Mouse (Mus musculus): ENCODE data around the gene Cdc42ep1. TPM values are rescaled to one million over a fixed set of nuclear protein-coding genes. Genes with fewer than 3 reads are reported as not detected.

Gene Cdc42ep1
- polyA plus RNA-seq, 1 experiment from 2014 or later, result 11.5 TPM

DNA sequence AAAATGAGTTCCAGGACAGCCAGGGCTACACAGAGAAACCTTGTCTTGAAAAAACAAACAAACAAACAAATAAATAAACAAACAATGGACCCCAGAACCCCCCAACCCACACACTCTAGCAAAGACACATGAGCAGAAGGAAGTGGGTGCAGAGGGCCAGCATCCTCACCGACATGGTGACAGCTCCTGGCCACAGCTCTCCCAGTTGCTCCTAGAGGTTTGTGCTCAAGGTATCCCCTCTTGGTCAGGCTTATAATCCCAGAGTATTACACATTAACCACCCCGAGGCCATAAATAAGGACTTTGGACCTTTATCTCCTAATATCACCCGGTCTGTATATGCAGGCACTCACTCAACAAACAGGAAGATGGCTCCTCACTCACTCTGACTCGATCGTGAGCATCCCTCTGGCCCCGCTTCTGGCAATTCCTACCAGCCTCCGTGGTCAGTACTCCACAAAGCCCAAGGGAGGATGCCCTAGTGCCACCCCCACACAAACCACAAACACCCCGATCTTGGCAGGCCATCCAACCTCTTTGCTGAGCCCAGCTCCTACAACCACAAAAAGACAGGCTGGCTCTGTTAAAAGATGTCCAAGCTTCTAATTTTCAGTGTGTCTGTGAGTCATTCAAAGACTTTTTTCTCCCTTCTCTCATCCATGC, 13.0 kb downstream of the Cdc42ep1 start, which contains the start of gene Lgals2:
TSS of gene Lgals2 (minus strand) at position 227 of the 663 bp plus-strand sequence.
- Histone ChIP-seq H3K4me3 (no peak within 1 kb of the TSS), H3K27me3 (no peaks in the 10 kb centered on the region), H3K27ac (replicated peaks) (no peak within 1 kb of the TSS), H3K9me3 (no peaks in the 10 kb centered on the region), H3K36me3 (no peaks in the 10 kb centered on the region), H3K4me2 (no peak within 1 kb of the TSS), H3K9ac (no peak within 1 kb of the TSS), H3K4me1 (replicated peaks) (peaks cover 4% of the 10 kb centered on the region; the same call in 1 of the 2 replicates)
- WGBS, result 71% methylated on average over 8 of the region's 8 CpGs
- ATAC-seq (ENCODE audit: low read depth), result no peak

DNA sequence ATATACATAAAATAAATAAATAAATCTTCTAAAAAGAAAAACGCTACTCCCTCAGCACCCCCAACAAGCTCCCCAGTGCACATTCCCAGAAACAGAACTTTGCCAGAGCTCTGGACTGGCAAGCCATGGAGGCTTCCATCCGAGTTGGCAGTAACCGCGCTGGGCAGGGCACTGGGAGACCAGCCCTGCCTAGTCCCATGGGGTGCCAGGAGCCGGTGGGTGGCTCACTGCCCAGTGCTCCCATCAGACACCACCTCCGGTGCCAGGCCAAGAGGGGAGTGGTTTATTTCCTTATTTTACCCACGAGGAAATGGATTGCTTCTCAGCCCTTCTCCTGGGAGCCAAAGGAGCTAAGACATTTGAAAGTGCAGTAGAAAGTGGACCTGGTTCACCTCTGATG, 14.6 kb downstream of the Cdc42ep1 start:
- no peak overlapping the region for H3K9ac ChIP-seq
- no peaks in the 10 kb centered on the region for H3K36me3 ChIP-seq
- H3K4me1 ChIP-seq (replicated peaks), result no peaks in the 10 kb centered on the region
- no peaks in the 10 kb centered on the region for H3K9me3 ChIP-seq
- no peak for ATAC-seq (ENCODE audit: low read depth)
- no peaks in the 10 kb centered on the region for H3K27me3 ChIP-seq
- no peak overlapping the region for H3K27ac ChIP-seq (replicated peaks)
- H3K4me3 ChIP-seq, result no peak overlapping the region
- H3K4me2 ChIP-seq, result no peak overlapping the region
- WGBS, result 78% methylated on average over 7 of the region's 7 CpGs

DNA sequence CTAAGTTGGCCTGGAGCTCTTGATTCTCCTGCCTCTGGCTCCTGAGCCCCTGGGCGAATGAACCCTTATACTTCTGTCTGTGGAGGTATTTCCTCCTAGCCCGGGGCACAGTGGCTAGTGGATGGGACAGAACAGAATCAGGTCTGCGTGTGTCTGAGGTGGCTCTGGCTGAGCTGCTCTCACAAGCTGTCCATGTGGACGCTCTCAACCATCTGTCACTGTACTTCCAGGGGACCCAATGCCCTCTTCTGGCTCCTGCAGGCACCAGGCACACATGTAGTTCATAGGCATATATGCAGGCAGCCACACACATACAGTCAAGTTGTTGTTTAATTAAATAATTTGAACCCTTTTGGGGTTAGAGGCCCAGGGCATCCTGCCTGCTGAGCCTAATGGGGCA, 16.9 kb downstream of the Cdc42ep1 start:
- ATAC-seq (ENCODE audit: low read depth), result no peak
- Histone ChIP-seq H3K4me3 (no peak overlapping the region), H3K9ac (no peak overlapping the region), H3K27me3 (no peaks in the 10 kb centered on the region), H3K9me3 (no peaks in the 10 kb centered on the region), H3K36me3 (no peaks in the 10 kb centered on the region), H3K4me2 (no peak overlapping the region), H3K27ac (replicated peaks) (no peak overlapping the region), H3K4me1 (replicated peaks) (no peaks in the 10 kb centered on the region)
- WGBS, result 72% methylated on average over 4 of the region's 4 CpGs

DNA sequence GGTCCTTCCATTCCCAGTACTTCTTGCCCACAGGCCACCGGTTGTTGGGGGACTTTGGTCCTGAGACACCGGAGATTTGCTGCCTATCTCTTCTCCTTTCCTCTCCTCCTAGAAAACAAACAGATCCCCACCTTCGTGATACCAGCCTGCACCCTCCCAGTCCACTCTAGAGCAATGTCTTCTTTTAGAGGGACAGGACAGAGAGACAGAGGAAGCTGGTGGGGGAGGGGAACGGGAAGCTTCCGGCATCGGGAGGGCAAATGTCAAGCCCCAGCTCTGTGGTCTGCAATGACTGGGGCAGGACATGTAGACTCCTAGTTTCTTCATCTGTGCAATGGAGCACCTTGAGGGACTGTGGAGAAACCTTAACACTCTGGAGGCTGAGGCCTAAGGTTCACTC, 17.3 kb downstream of the Cdc42ep1 start:
- Histone ChIP-seq H3K9me3 (no peaks in the 10 kb centered on the region), H3K4me2 (no peak overlapping the region), H3K4me3 (no peak overlapping the region), H3K27me3 (no peaks in the 10 kb centered on the region), H3K9ac (no peak overlapping the region), H3K4me1 (replicated peaks) (no peaks in the 10 kb centered on the region), H3K36me3 (no peaks in the 10 kb centered on the region), H3K27ac (replicated peaks) (no peak overlapping the region)
- ATAC-seq (ENCODE audit: low read depth), result no peak
- WGBS, result 80% methylated on average over 6 of the region's 6 CpGs

DNA sequence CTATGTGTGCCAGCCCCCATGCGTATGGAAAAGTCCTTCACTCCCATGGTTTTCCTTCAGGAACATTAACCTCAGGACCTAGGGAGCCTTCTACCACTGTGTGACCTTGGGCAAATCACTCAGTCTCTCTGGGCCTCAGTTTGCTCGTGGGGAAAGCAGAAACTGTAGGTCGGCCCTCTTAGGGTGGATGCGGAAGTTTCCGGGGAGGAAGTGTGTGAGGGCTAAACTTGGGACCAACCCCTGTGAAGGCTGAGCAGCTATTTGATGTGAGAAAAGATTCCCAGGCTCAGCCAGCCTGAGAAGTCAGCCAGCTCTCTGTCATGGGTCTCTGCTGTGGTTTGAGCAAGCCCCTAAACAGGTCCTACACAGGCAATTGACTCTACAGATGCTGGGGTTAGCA, 19.9 kb downstream of the Cdc42ep1 start:
- Histone ChIP-seq H3K4me1 (replicated peaks) (no peaks in the 10 kb centered on the region), H3K36me3 (no peaks in the 10 kb centered on the region), H3K9me3 (no peaks in the 10 kb centered on the region), H3K9ac (no peak overlapping the region), H3K4me2 (no peak overlapping the region), H3K27me3 (no peaks in the 10 kb centered on the region), H3K4me3 (no peak overlapping the region), H3K27ac (replicated peaks) (no peak overlapping the region)
- WGBS, result 86% methylated on average over 5 of the region's 5 CpGs
- no peak for ATAC-seq (ENCODE audit: low read depth)

DNA sequence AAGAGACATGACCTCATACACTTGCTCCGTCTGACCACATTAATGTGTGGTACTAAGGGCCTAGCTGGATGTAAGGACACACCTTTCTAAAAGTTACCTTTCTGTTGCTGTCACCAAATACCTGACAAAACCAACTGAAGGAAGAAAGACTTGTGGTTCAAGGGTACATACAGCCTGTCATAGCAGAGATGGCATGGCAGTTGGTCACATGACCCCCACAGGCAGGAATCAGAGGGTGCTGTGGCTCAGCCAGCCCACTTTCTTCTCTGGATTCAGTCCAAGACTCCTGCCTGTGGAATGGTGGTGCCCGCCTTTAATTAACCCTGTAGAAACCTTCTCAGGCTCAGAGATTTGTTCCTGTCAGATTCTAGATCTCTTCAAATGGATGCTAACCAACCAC, 20.7 kb downstream of the Cdc42ep1 start:
- no peak overlapping the region for H3K27ac ChIP-seq (replicated peaks)
- no peaks in the 10 kb centered on the region for H3K36me3 ChIP-seq
- no peak for ATAC-seq (ENCODE audit: low read depth)
- H3K4me3 ChIP-seq, result no peak overlapping the region
- H3K9ac ChIP-seq, result no peak overlapping the region
- H3K4me2 ChIP-seq, result no peak overlapping the region
- no peaks in the 10 kb centered on the region for H3K9me3 ChIP-seq
- H3K4me1 ChIP-seq (replicated peaks), result 0 out of 2 replicates have a peak, but pooled peaks cover 1% of the 10 kb centered on the region
- WGBS, result 75% methylated on average over 2 of the region's 2 CpGs
- no peaks in the 10 kb centered on the region for H3K27me3 ChIP-seq

DNA sequence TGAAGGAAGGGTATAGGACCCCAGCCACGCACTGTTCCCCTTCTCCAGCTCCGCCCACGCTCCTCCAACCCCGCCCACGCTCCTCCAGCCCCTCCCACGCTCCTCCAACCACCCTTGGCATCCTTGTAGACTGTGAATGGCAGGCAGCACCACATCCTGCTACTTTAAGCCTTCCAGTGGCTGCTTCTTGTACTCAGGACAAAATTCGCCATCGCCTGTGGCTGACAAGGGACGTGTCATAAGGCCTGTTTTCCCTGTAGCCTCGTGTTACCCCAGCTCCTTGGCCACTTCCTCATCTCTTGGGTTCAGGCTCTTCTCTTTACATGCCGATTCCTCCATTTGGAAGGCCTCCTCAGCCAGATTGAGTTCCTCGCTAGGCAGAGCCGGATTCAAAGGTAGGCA, 21.4 kb downstream of the Cdc42ep1 start:
- peaks cover 8% of the 10 kb centered on the region for H3K4me1 ChIP-seq (replicated peaks)
- no peak for ATAC-seq (ENCODE audit: low read depth)
- WGBS, result 43% methylated on average over 13 of the region's 13 CpGs
- H3K36me3 ChIP-seq, result no peaks in the 10 kb centered on the region
- no peak overlapping the region for H3K4me3 ChIP-seq
- H3K27ac ChIP-seq (replicated peaks), result no peak overlapping the region
- H3K4me2 ChIP-seq, result no peak overlapping the region
- H3K9me3 ChIP-seq, result no peaks in the 10 kb centered on the region
- H3K9ac ChIP-seq, result no peak overlapping the region
- H3K27me3 ChIP-seq, result no peaks in the 10 kb centered on the region

DNA sequence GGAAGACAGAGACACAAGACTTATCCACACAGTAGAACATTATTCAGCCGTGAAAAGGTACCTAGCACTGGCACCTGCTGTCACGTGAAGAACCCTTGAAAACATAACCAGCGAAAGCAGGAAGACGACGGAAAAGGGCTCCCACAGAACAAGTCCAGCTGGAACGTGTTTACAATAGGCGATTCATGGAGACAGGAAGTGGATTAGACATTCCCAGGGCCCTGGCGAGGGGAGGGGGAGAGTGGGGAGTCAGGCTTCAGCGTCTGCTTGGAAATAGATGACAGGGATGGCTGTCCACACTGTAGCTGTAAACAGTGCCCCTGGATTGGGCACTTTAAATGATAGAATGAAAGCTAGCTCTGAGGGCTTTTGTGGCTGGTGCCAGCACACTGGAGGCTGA, 26.0 kb downstream of the Cdc42ep1 start:
- WGBS, result 25% methylated on average over 9 of the region's 9 CpGs
- Histone ChIP-seq H3K9me3 (no peaks in the 10 kb centered on the region), H3K27ac (replicated peaks) (peak overlapping the region; percentile 83), H3K27me3 (no peaks in the 10 kb centered on the region), H3K4me2 (peak overlapping the region; percentile 14; the same call in 1 of the 2 replicates), H3K4me1 (replicated peaks) (peaks cover 13% of the 10 kb centered on the region), H3K4me3 (no peak overlapping the region), H3K9ac (no peak overlapping the region), H3K36me3 (no peaks in the 10 kb centered on the region)
- ATAC-seq (ENCODE audit: low read depth), result peak; percentile 71

DNA sequence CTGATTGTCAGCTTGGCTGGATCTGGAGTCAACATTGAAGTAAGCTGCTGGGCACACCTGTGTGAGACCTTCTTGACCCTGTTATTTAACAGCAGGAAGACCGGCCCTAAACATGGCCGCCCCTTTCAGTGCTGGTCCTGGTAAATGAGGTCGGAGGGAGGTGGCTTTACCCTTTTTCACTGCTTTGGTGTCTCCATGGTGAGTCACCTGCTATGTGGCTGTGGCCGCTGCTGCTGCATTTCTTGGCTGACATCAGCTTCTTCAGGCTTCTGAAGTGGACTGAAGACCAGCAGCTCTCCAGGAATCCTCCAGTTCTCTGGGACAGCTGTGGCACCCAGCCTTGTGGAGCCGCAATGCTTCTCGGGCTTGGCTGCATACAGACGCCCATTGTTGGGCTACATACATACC, 26.4 kb downstream of the Cdc42ep1 start:
- H3K36me3 ChIP-seq, result no peaks in the 10 kb centered on the region
- H3K4me3 ChIP-seq, result no peak overlapping the region
- H3K9ac ChIP-seq, result no peak overlapping the region
- ATAC-seq (ENCODE audit: low read depth), result peak; percentile 23
- H3K9me3 ChIP-seq, result no peaks in the 10 kb centered on the region
- H3K4me2 ChIP-seq, result peak overlapping the region; percentile 14; the same call in 1 of the 2 replicates
- peak overlapping the region; percentile 83 for H3K27ac ChIP-seq (replicated peaks)
- WGBS, result 48% methylated on average over 7 of the region's 7 CpGs
- no peaks in the 10 kb centered on the region for H3K27me3 ChIP-seq
- peaks cover 15% of the 10 kb centered on the region for H3K4me1 ChIP-seq (replicated peaks)

DNA sequence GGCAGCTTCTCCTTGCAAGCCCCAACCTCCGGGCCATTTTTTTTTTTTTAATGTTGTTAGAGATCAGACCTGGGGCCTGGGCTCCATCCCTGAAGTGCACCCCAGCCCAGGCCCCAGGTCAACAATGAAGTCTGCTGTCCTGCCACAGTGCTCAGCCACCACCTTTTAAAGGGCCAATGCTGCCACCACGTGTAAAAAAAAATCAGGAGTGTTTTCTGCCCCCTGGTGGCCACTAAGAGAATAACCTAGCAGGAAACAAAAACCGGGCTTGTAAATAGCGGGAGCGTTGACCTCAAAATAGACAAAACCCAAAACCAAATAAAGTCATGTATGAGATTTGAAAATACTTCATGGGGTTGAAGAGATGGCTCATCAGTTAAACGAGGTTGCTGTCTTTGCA, 27.4 kb downstream of the Cdc42ep1 start:
- H3K9me3 ChIP-seq, result no peaks in the 10 kb centered on the region
- H3K36me3 ChIP-seq, result no peaks in the 10 kb centered on the region
- 25% methylated on average over 6 of the region's 6 CpGs for WGBS
- H3K4me3 ChIP-seq, result no peak overlapping the region
- no peak overlapping the region for H3K27ac ChIP-seq (replicated peaks)
- H3K9ac ChIP-seq, result no peak overlapping the region
- no peak overlapping the region for H3K4me2 ChIP-seq
- no peaks in the 10 kb centered on the region for H3K27me3 ChIP-seq
- H3K4me1 ChIP-seq (replicated peaks), result peaks cover 17% of the 10 kb centered on the region
- no peak for ATAC-seq (ENCODE audit: low read depth)

DNA sequence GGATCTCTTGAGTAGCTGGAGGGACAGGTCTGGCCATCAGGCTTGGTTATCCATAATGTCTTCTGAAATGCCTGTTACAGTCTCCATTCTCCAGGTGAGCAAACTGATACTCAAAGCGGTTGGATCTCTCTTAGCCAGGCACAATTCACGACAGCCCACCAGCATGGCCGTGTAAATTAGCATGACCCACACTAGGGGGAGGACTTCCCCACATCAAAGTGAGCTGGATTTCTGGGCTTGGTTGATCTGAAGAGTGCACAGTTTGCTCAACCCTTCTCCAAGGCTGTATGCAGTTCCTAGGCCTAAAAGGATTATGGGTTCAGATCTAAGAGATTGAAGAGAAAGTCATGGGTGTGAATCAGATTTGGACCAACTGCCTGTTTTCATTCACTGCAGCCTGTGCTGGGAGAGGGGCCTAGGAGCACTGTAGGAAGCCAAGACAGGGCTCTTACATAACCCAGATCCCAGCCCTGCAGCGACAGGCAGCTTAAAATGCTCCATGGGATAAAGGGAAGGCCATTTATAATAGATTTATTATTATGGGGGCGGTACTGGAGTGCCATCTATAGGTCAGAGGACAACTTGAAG, 29.7 kb downstream of the Cdc42ep1 start:
- no peak for ATAC-seq (ENCODE audit: low read depth)
- H3K9me3 ChIP-seq, result no peaks in the 10 kb centered on the region
- WGBS, result 59% methylated on average over 5 of the region's 5 CpGs

DNA sequence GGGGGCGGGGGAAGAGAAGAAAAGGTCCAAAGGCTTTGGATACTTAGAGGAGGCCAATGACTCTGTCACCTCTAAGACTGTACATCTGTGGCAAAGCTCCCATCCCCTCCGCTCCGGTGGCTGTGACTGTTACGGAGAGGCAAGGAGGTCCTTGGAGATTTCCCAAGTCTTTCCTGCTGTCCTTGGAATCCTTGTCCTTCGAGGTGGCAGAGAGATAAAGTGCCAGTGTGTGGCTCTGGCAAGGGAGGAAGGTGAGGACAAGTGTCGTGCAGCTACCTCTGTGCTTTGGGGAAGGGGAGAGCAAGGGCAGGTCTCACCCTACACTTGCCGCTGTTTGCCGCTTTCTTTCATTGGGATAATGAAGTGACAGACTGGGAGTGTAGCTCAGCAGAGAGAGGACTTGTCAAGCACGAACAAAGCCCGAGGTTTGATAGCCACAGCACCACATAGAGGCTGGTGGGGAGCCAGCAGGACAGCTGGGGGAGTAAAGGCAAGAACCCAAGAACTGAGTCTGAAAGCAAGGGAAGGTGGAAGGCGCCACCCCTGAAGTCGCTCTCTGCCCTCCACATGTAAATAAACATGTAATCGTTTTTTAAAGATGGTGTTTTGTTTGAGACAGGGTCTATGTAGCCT, 31.5 kb downstream of the Cdc42ep1 start:
- peaks cover 36% of the 10 kb centered on the region for H3K4me1 ChIP-seq (replicated peaks)
- 0 out of 2 replicates have a peak overlapping the region, but pooled peaks have one; percentile 42 for H3K27ac ChIP-seq (replicated peaks)
- 0 out of 2 replicates have a peak overlapping the region, but pooled peaks have one; percentile 14 for H3K9ac ChIP-seq
- H3K4me3 ChIP-seq, result no peak overlapping the region
- no peaks in the 10 kb centered on the region for H3K36me3 ChIP-seq
- ATAC-seq (ENCODE audit: low read depth), result no peak
- no peak overlapping the region for H3K4me2 ChIP-seq
- 57% methylated on average over 13 of the region's 13 CpGs for WGBS
- no peaks in the 10 kb centered on the region for H3K27me3 ChIP-seq
- H3K9me3 ChIP-seq, result no peaks in the 10 kb centered on the region

More for the DNA sequence above, 29.7 kb downstream of the Cdc42ep1 start:
- H3K27me3 ChIP-seq, result no peaks in the 10 kb centered on the region
- H3K27ac ChIP-seq (replicated peaks), result no peak overlapping the region
- no peak overlapping the region for H3K9ac ChIP-seq
- H3K4me1 ChIP-seq (replicated peaks), result peaks cover 35% of the 10 kb centered on the region
- no peaks in the 10 kb centered on the region for H3K36me3 ChIP-seq
- H3K4me2 ChIP-seq, result no peak overlapping the region
- H3K4me3 ChIP-seq, result no peak overlapping the region

All from neural tube, embryonic 13.5 days (tissue).